Mouse (Mus musculus): ENCODE results near the gene Igdcc3.

- no peak for TF ChIP-seq POLR2A (IDR thresholded peaks at IDR 0.05; ENCODE audit: borderline replicate concordance, low read depth, low read length)
- TF ChIP-seq CTCF (IDR thresholded peaks at IDR 0.05; ENCODE audit: low read depth, low read length) = no peak
Measured at GRCm38 (mm10) chr9:65230250-65230649, 89.3 kb downstream of the Igdcc3 start.

Data from bone marrow macrophage, adult 2 months (primary cell).